Mouse (Mus musculus): ENCODE results near the gene Tgm1.
A peak's percentile ranks its signal among the peaks of the same experiment; 100 is the strongest.

Gene Tgm1

DNA sequence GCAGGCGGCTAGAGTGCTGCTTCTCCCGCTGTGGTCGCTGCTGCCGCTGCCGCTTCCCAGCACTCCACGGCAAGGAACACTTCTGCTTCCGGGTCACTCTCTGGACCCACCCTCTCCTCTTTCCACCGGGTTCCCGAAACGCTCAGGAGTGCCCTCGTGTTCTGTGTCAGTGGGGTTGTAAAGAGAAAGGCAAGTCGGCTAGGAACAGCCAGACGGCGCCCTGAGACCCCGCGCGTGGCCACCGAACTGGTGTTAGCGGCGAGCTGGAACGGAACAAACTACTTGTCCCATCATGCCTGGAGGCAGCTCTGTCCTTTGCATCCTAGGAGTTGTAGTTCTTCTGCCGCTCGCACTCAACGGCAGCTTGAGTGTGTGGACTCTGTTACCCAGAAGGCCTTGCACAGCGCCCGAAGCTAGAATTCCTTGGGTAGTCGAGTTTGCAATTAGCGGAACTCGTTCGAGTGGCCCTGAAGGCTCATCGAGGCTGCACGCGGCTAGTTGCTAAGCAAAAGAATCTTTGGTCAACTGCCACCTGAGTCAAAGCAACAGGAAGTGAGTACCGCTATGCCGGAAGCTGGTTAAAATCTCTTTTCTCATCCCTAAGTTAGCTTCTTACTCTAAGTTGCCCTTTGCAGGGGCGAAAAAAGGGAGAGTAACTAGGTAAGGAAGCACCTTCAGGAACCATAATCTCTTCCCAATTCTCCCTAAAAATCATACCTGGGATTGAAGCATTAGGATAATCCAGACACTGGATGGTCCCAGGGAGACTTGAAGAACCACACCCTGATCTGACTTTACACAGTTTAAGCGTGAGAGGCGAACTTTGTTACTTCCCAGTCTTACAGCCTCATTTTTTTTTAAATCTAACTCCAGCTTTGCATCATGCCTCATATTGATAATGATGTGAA, 41.6 kb downstream of the Tgm1 start, which contains the start of the genes Gmpr2 and Nedd8:
Gmpr2 (plus strand) TSS at position 109 of the 908 bp plus-strand sequence.
Nedd8 (minus strand) TSS at position 292 of the 908 bp plus-strand sequence.
- DNase-seq (ENCODE audit: low spot score): peak; percentile 94

DNA sequence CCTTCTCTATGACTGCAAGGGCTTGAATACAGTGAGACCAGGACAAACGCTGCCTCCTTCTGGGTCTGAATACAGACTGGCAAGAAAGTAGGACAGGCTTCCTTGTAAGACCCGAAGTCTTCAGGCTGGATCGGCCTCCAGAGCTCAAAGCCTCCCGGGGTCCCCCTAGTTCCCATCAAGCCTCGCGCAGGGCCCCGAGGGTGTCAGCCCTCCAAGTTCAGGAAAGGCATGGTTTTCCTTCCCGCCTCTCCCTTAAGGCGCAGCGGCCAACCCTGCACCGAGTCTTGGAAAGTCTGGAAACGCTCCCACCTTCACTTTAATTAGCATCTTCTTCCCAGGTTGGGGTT, 42.3 kb downstream of the Tgm1 start:
- DNase-seq (ENCODE audit: low spot score): no peak

DNA sequence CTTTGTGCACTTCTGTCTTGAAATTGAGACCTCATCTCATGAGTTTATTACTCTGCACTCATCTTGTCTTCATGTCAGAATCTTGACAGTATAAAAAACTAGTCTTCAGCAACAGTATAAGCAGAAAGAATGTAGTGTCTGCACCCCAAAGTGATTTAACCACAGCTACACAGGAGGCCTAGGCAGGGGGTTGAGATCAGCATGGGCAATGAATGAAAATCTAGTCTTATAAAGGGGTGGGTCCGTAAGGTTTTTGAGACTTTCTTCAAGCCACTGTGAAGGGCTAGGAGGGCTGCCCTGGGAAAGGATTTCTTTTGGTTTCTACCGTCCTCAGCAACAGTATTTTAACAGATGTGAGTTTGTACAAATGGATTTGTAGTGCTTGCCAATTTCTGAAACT, 53.1 kb downstream of the Tgm1 start:
- DNase-seq (ENCODE audit: low spot score): no peak

DNA sequence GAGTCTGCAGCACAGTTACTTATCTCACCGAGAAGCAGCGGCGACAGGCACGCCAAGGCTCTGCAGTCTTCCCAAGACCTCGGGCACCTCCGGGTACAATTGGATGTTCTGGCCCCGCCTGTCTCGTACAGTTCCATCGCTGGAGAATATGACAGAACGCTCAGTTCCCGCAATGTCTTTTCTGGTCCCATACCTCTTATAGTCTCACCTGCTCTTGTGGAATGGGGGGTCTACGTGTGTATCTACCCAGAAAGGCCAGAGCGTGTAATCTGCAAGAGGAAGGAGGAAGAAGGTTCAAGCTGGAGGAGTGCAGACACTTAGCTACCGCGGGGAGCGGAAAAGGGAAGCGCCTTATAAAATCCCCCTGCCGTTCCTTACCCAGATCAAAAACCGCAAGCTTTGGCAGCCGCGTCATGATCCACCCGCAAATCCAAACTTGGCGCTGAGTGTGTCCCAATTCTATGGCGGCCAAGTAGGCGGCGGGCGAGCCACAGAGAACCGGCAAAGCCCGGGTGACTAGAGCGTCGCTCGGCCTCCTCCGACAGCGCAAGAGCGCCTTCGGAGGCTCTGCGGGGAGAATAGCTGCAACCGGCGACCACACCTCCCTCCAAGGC, 53.7 kb downstream of the Tgm1 start, which contains the start of gene Mdp1:
Mdp1 (minus strand) TSS at position 549 of the 614 bp plus-strand sequence.
- peak; percentile 78 for DNase-seq (ENCODE audit: low spot score)

DNA sequence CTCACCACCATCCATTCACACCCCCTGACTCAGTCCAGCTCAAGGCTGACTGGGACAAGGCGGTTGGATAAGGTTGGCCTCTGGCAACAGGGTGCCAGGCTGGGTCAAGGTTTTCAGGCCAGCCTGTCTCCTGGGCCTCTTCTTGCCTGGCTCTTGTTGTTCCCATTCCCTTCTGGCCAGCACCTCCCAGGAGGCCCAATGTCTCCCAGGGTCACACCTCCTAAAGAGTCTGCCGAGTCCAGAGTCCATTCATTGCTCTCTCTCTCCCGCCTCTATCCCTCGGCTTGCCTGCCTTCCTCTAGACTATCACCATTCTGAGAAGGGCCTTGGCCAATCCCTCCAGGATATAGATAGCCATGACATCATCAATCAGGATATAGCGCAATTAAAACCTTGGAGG, 55.7 kb downstream of the Tgm1 start:
- DNase-seq (ENCODE audit: low spot score): no peak

DNA sequence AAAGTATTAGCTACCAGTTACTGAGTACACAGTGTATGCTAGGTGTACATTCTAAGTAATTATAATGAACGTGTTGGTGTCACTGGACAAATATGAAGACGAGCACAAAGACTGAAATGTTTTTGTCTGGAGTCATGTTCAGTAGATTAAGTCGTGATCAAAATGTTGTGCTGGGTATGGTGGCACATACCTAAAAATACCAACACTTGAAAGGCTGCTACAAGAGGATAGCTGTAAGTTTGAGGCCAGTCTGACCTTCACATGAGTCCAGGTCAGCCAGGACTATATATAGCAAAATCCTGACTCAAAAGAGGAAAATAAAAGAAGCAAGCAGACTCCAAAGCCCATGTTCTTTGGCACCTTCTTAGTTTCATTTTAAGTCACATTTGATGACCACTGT, 56.8 kb downstream of the Tgm1 start:
- no peak for DNase-seq (ENCODE audit: low spot score)

DNA sequence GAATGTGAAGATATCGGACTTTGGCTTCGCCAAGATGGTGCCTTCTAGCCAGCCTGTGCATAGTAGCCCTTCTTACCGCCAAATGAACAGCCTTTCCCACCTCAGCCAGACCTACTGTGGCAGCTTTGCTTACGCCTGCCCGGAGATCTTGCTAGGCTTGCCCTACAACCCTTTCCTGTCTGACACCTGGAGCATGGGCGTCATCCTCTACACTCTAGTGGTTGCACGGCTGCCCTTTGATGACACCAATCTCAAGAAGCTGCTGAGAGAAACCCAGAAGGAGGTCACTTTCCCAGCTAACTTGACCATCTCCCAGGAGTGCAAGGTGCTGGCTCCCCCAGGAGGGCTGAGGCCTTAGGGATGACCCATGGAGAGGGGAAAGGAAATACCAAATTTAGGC, 62.2 kb downstream of the Tgm1 start:
- DNase-seq (ENCODE audit: low spot score): no peak
